Mouse (Mus musculus) intestine, embryonic 14.5 days (tissue): ENCODE data around the gene Ppt2. TPM values are rescaled to one million over a fixed set of nuclear protein-coding genes. Genes with fewer than 3 reads are reported as not detected.

Experiments
- ATAC-seq: fragments of 200-750 bp; cut with Nextera tagmentation; replicated peaks from 2 replicates; pipeline ENCODE4 v1.8.0; 2017; ENCODE audit warnings: low read depth, moderate number of reproducible peaks, moderate TSS enrichment, moderate library complexity; ENCODE audit not compliant: low FRiP score, low TSS enrichment
- DNase-seq: peaks from one replicate; pipeline ENCODE4 v3.0.0-alpha.2; 2018; ENCODE audit warnings: low spot score
- H3K27ac ChIP-seq: fragments of 300-500 bp; sonication (generic); 2 replicates; pipeline ENCODE4 v1.5.1; 2014; ENCODE audit warnings: low read depth, mild to moderate bottlenecking, control low read depth
- H3K27me3 ChIP-seq: fragments of 300-500 bp; sonication (generic); replicated peaks from 2 replicates; pipeline ENCODE4 v1.6.1; 2014; ENCODE audit warnings: low read length, control low read depth; ENCODE audit not compliant: control insufficient read depth, insufficient read depth
- H3K36me3 ChIP-seq: fragments of 300-500 bp; sonication (generic); 2 replicates; pipeline ENCODE4 v1.6.1; 2014; ENCODE audit warnings: low read length, control low read depth; ENCODE audit not compliant: control insufficient read depth, insufficient read depth
- H3K4me1 ChIP-seq: fragments of 300-500 bp; sonication (generic); replicated peaks from 2 replicates; pipeline ENCODE4 v1.6.1; 2014; ENCODE audit warnings: low read length, control low read depth, mixed read lengths; ENCODE audit not compliant: control insufficient read depth, insufficient read depth
- H3K4me2 ChIP-seq: fragments of 300-500 bp; sonication (generic); 2 replicates; pipeline ENCODE4 v1.6.1; 2014; ENCODE audit warnings: low read length
- H3K4me3 ChIP-seq: fragments of 300-500 bp; sonication (generic); 2 replicates; pipeline ENCODE4 v1.5.1; 2014; ENCODE audit warnings: low read depth, low read length, control low read depth, mixed read lengths
- H3K9ac ChIP-seq: fragments of 300-500 bp; sonication (generic); 2 replicates; pipeline ENCODE4 v1.6.1; 2014; ENCODE audit warnings: mild to moderate bottlenecking, low read length
- H3K9me3 ChIP-seq: fragments of 300-500 bp; sonication (generic); 2 replicates; pipeline ENCODE4 v1.6.1; 2016; ENCODE audit warnings: low read length, control low read depth; ENCODE audit not compliant: control insufficient read depth
- WGBS: fragments of 180-500 bp; shearing (Covaris S2); extraction: QIAGEN DNeasy Blood & Tissue Kit; methylation state at CpG from one replicate; pipeline ENCODE4 v1.1.7; 2014; 5-methylcytosine and 5-hydroxymethylcytosine counted together
- polyA plus RNA-seq: library from polyadenylated mRNA; unstranded; fragments of >200 nt; fragmentation: Nextera tagmentation; extraction: Ambion mirVana; gene quantifications from 2 replicates; pipeline ENCODE4 v1.2.1, GENCODE M21; 2014

The Ppt2 gene
- polyA plus RNA-seq, 1 experiment from 2014 or later = 34.8 TPM

- 67% methylated on average over 9 of the region's 9 CpGs for WGBS
- no peak overlapping the region for H3K4me3 ChIP-seq
- DNase-seq = peak; percentile 84
- no peaks in the 10 kb centered on the region for H3K9me3 ChIP-seq
- no peak for ATAC-seq
- peaks cover 50% of the 10 kb centered on the region for H3K36me3 ChIP-seq
- H3K27me3 ChIP-seq = peaks cover under 1% of the 10 kb centered on the region; the same call in 1 of the 2 replicates
- peaks cover 15% of the 10 kb centered on the region for H3K4me1 ChIP-seq
- no peak overlapping the region for H3K27ac ChIP-seq
- H3K9ac ChIP-seq = no peak overlapping the region
- H3K4me2 ChIP-seq = no peak overlapping the region
These were observed 25.5 kb upstream of the Ppt2 start for GRCm38 (mm10) chr17:34653746-34654285.

GRCm38 (mm10) chr17:34652985-34653384, 24.7 kb upstream of the Ppt2 start:
- Histone ChIP-seq H3K36me3 (peaks cover 55% of the 10 kb centered on the region), H3K27me3 (no peaks in the 10 kb centered on the region), H3K4me2 (no peak overlapping the region), H3K27ac (no peak overlapping the region), H3K4me1 (peaks cover 21% of the 10 kb centered on the region), H3K4me3 (no peak overlapping the region), H3K9ac (no peak overlapping the region), H3K9me3 (no peaks in the 10 kb centered on the region)
- no peak for DNase-seq
- no peak for ATAC-seq
- 88% methylated on average over 8 of the region's 8 CpGs for WGBS

DNA sequence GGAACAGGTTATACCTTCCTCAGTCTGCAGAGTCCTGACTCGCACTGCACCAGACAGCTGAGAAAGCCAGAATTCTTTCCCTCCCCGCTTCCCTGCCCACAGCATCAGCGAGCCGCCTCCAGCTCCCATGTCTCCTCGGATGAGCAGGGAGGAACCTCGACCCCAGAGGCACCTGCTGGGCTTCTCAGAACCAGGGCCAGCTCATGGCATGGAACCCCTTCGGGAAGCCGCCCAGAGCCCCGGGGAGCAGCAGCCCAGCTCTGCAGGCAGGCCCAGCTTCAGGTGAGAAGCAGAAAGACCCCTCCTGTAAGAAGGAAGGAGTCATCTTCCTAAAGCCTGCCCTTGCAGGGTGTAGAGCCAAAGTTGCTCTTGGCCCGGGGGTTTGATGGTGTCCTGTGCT, 24.2 kb upstream of the Ppt2 start:
- no peak for DNase-seq
- H3K36me3 ChIP-seq = peaks cover 55% of the 10 kb centered on the region
- no peak overlapping the region for H3K4me3 ChIP-seq
- H3K9ac ChIP-seq = no peak overlapping the region
- 88% methylated on average over 10 of the region's 10 CpGs for WGBS
- no peak for ATAC-seq
- H3K4me1 ChIP-seq = peaks cover 25% of the 10 kb centered on the region
- H3K4me2 ChIP-seq = no peak overlapping the region
- no peaks in the 10 kb centered on the region for H3K9me3 ChIP-seq
- H3K27ac ChIP-seq = no peak overlapping the region
- no peaks in the 10 kb centered on the region for H3K27me3 ChIP-seq

DNA sequence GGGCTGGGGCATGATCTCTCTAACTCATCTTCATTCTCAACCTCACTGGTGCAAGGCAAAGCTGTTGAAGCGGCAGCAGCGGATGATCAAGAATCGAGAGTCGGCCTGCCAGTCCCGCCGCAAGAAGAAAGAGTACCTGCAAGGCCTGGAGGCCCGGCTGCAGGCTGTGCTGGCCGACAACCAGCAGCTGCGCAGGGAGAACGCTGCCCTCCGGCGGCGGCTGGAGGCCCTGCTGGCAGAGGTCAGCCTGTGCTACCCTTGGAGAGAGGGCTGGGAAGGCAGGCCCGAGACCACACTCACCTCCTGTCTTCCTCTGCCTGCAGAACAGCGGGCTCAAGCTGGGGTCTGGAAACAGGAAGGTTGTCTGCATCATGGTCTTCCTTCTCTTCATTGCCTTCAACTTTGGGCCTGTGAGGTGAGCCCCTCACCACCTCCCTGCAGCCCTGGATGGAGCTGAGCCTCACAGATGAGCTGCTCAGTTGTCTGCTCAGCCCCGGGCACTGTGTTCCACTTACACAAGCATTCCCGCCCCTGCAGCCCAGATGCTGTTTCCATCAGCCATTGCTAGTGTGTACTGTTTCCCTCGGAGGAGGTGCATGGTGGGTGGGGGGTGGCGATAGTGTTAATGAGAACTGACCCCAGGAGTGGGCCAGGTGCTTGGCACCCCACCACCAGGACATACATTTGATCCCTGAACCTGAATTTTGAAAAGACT, 23.4 kb upstream of the Ppt2 start:
- Histone ChIP-seq H3K27me3 (no peaks in the 10 kb centered on the region), H3K9ac (no peak overlapping the region), H3K4me3 (no peak overlapping the region), H3K4me1 (peaks cover 25% of the 10 kb centered on the region), H3K27ac (no peak overlapping the region), H3K9me3 (no peaks in the 10 kb centered on the region), H3K36me3 (peaks cover 55% of the 10 kb centered on the region), H3K4me2 (no peak overlapping the region)
- no peak for ATAC-seq
- WGBS = 51% methylated on average over 19 of the region's 19 CpGs
- DNase-seq = no peak

GRCm38 (mm10) chr17:34650781-34651180, 22.5 kb upstream of the Ppt2 start:
- H3K27me3 ChIP-seq = no peaks in the 10 kb centered on the region
- H3K4me3 ChIP-seq = no peak overlapping the region
- H3K9me3 ChIP-seq = no peaks in the 10 kb centered on the region
- no peak overlapping the region for H3K9ac ChIP-seq
- DNase-seq (no peak), ATAC-seq (no peak)
- H3K36me3 ChIP-seq = peaks cover 55% of the 10 kb centered on the region
- H3K27ac ChIP-seq = no peak overlapping the region
- WGBS = 90% methylated on average over 14 of the region's 14 CpGs
- H3K4me1 ChIP-seq = peaks cover 26% of the 10 kb centered on the region
- H3K4me2 ChIP-seq = no peak overlapping the region

DNA sequence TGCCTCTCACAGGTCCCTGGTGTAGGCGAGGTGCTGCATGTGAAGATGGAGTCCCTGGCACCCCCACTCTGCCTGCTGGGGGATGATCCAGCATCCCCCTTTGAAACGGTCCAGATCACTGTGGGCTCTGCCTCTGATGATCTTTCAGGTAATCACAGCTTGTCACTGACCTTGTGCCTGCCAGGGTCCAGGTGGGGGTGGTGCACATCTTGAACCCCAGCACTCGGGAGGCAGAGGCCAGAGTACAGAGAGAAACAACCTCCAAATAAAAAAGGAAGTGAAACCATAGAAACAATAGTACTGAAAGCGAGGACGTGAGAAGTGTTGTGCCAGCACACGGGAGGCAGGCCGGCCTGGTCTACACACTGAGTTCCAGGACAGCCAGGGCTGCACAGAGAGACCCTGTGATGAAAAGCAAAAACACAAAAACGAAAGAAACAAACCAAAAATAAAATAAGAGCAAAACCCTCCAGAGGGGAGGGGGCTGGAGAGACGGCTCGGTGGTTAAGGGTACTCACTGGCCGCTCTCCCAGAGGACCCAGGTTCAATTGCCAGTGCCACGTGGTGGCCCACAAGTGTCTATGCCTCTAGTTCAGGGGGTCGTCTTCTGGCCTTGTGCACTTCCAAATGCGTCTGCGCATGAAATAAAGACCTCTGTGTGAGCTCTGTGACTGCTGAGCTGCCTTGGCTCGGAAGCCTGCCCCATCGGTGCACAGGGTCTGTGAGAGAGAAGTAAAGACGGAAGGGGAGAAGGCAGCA, 21.0 kb upstream of the Ppt2 start:
- peaks cover 52% of the 10 kb centered on the region for H3K36me3 ChIP-seq
- H3K4me2 ChIP-seq = no peak overlapping the region
- no peaks in the 10 kb centered on the region for H3K27me3 ChIP-seq
- ATAC-seq (no peak), DNase-seq (no peak)
- no peak overlapping the region for H3K27ac ChIP-seq
- no peak overlapping the region for H3K9ac ChIP-seq
- no peak overlapping the region for H3K4me3 ChIP-seq
- H3K9me3 ChIP-seq = no peaks in the 10 kb centered on the region
- peaks cover 25% of the 10 kb centered on the region; the same call in 1 of the 2 replicates for H3K4me1 ChIP-seq
- WGBS = 85% methylated on average over 18 of the region's 18 CpGs

DNA sequence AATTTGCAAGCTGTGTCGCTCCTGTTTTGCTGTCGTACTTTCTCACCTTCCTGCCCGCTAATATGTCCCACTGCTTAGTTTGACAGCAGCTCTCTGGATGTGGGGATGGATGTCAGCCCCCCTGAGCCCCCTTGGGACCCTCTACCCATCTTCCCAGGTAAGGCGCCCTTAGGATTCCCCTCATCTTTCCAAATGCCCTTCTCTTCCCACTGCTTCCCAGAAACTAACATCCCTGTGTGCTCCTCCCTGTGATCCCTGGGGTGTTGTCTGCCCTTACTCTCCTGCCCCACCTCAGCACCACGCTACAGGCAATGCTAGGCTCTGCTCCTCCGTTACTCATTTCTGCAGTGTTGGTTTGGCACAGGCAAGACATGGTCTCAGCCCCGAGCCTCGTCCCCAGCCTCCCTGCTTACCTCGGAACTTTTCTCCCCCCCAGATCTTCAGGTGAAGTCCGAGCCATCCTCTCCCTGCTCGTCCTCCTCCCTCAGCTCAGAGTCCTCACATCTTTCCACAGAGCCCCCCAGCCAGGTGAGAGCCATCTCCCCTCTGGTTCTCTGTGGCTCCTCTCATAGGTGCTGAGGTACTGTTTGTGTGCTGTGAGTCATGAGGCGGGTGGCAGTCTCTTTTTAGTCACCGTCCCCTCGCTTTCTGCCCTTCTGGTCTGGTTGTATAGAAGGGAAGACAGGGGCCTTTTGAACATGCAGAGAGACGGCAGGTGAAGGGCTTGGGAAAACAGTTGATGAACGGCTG, 20.0 kb upstream of the Ppt2 start:
- Histone ChIP-seq H3K9ac (0 out of 2 replicates have a peak overlapping the region, but pooled peaks have one; percentile 10), H3K27me3 (no peaks in the 10 kb centered on the region)

More for the DNA sequence above, 20.0 kb upstream of the Ppt2 start:
- H3K4me1 ChIP-seq = peaks cover 25% of the 10 kb centered on the region; the same call in 1 of the 2 replicates
- peaks cover 47% of the 10 kb centered on the region for H3K36me3 ChIP-seq
- no peak overlapping the region for H3K27ac ChIP-seq
- H3K4me2 ChIP-seq = peak overlapping the region; percentile 78
- H3K9me3 ChIP-seq = no peaks in the 10 kb centered on the region
- DNase-seq (no peak), ATAC-seq (no peak)
- peak overlapping the region; percentile 99 for H3K4me3 ChIP-seq
- WGBS = 85% methylated on average over 16 of the region's 16 CpGs
